Mouse (Mus musculus) olfactory bulb, adult 2 months (tissue): ENCODE results near the gene Folr2. TPM values are rescaled to one million over a fixed set of nuclear protein-coding genes. Genes with fewer than 3 reads are reported as not detected.

Source experiments
- H3K27ac ChIP-seq: fragments of 200-500 bp; 2 replicates; pipeline ENCODE4 v1.5.1; 2012; ENCODE audit warnings: low read depth, low read length; ENCODE audit not compliant: insufficient read depth
- H3K4me1 ChIP-seq: fragments of 200-500 bp; 2 replicates; pipeline ENCODE4 v1.6.1; 2012; ENCODE audit warnings: low read length; ENCODE audit not compliant: control insufficient read depth, insufficient read depth
- H3K4me3 ChIP-seq: fragments of 200-500 bp; 2 replicates; pipeline ENCODE4 v1.5.1; 2012; ENCODE audit warnings: mild to moderate bottlenecking, low read depth, low read length, moderate library complexity; ENCODE audit not compliant: insufficient read depth
- CTCF ChIP-seq: fragments of 200-500 bp; IDR thresholded peaks from 2 replicates; pipeline ENCODE4 v1.5.1; 2012; ENCODE audit warnings: low read depth, mild to moderate bottlenecking, low read length, moderate library complexity; ENCODE audit not compliant: insufficient read depth
- POLR2A ChIP-seq: fragments of 200-500 bp; IDR thresholded peaks from 2 replicates; pipeline ENCODE4 v1.6.1; 2012; ENCODE audit warnings: mild to moderate bottlenecking, low read depth, low read length, moderate library complexity; ENCODE audit not compliant: insufficient read depth
- WGBS: fragments of 180-500 bp; shearing (Covaris S2); methylation state at CpG from one replicate; pipeline ENCODE4 v1.1.7; 2018; 5-methylcytosine and 5-hydroxymethylcytosine counted together
- polyA plus RNA-seq: library from polyadenylated mRNA; stranded (reverse); fragments of >200 nt; gene quantifications from 2 replicates; pipeline ENCODE4 v1.2.4, GENCODE M21; 2012; ENCODE audit warnings: low replicate concordance; ENCODE audit not compliant: missing spikeins, insufficient read depth, insufficient read length

Gene Folr2
- polyA plus RNA-seq, 1 experiment: not detected

- Histone ChIP-seq H3K27ac (no peak overlapping the region), H3K4me1 (peaks cover 20% of the 10 kb centered on the region), H3K4me3 (peak overlapping the region; percentile 34)
- no peak; the same call in 1 of the 2 replicates for TF ChIP-seq CTCF
- no peak for TF ChIP-seq POLR2A
- 3% methylated on average over 62 of the region's 71 CpGs for WGBS
Observed at GRCm38 (mm10) chr7:101821571-101822501, 35.2 kb downstream of the Folr2 start.

GRCm38 (mm10) chr7:101820295-101821030 lies 36.5 kb downstream of the Folr2 start:
- TF ChIP-seq CTCF: no peak
- no peak for TF ChIP-seq POLR2A
- H3K4me3 ChIP-seq: peak overlapping the region; percentile 9; the same call in 1 of the 2 replicates
- no peak overlapping the region for H3K27ac ChIP-seq
- peaks cover 20% of the 10 kb centered on the region for H3K4me1 ChIP-seq
- 10% methylated on average over 35 of the region's 35 CpGs for WGBS

DNA sequence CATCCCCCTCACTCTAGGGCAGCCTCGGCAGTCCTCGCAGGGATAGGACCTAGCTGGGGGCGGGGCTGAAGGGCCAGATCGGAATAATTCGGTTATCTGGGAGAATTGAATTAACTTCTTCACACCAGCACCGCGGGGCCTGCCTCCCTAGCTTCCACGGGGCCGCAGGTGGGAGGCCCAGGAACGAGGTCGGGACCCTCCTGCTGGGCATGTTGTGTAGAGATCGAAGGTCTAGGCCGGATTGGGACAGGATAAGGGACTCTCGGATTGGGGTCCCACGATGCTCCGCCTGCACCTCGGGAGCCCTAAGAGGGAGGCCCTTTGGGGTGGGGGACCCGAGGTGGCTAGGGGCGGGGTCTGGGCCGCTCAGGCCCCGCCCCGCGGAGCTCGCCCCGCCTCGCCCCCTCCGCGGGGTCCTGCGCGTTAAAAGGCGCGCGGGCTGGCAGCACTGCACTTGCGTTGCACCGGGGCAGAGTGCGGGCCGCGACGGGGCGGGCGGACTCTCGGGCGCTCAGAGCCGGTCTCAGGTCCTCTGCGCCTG lies 39.1 kb downstream of the Folr2 start, which contains the start of gene Phox2a:
Phox2a (plus strand) TSS at position 453 of the 541 bp plus-strand sequence.
- no peak within 1 kb of the TSS for H3K27ac ChIP-seq
- H3K4me1 ChIP-seq: peaks cover 20% of the 10 kb centered on the region
- no peak within 1 kb of the TSS; the same call in 1 of the 2 replicates for H3K4me3 ChIP-seq
- WGBS: 2% methylated on average over 45 of the region's 45 CpGs
- TF ChIP-seq POLR2A (no peak), CTCF (no peak)

Other genes starting within 250 kb of the Folr2 start
- not detected in 2 replicates for gene Clpb, start 193.6 kb downstream of the Folr2 start, polyA plus RNA-seq
- gene Phox2a, start 38.9 kb downstream of the Folr2 start, polyA plus RNA-seq: not detected in 2 replicates
- gene Inppl1, start 19.0 kb downstream of the Folr2 start, polyA plus RNA-seq: not detected in 2 replicates
- gene Anapc15, start 6.5 kb upstream of the Folr2 start, polyA plus RNA-seq: not detected in 2 replicates
- gene Folr1, start 13.6 kb upstream of the Folr2 start, polyA plus RNA-seq: not detected in 2 replicates
- gene Lamtor1, start 48.7 kb upstream of the Folr2 start, polyA plus RNA-seq: not detected in 2 replicates
- not detected in 2 replicates for gene Tomt, start 49.2 kb upstream of the Folr2 start, polyA plus RNA-seq
- gene Lrrc51, start 76.7 kb upstream of the Folr2 start, polyA plus RNA-seq: not detected in 2 replicates
- 257 TPM in 1 of 2 replicates, not detected in the other for gene Numa1, start 76.9 kb upstream of the Folr2 start, polyA plus RNA-seq
- not detected in 2 replicates for gene Il18bp, start 161.5 kb upstream of the Folr2 start, polyA plus RNA-seq
- not detected in 2 replicates for gene Rnf121, start 208.3 kb upstream of the Folr2 start, polyA plus RNA-seq
- gene Xndc1, start 208.3 kb upstream of the Folr2 start, polyA plus RNA-seq: not detected in 2 replicates
- not detected in 2 replicates for gene Xntrpc, start 208.5 kb upstream of the Folr2 start, polyA plus RNA-seq
- not detected in 2 replicates for gene Trpc2, start 225.9 kb upstream of the Folr2 start, polyA plus RNA-seq
- gene Art1, start 244.5 kb upstream of the Folr2 start, polyA plus RNA-seq: not detected in 2 replicates